Mouse (Mus musculus) liver, embryonic 14.5 days (tissue): ENCODE measurements around the gene Slc3a1. TPM values are rescaled to one million over a fixed set of nuclear protein-coding genes. Genes with fewer than 3 reads are reported as not detected.

Experiments
- ATAC-seq: fragments of 200-750 bp; cut with Nextera tagmentation; 2 replicates; pipeline ENCODE4 v1.8.0; 2017; ENCODE audit warnings: moderate number of reproducible peaks, mild to moderate bottlenecking, moderate library complexity; ENCODE audit not compliant: insufficient read depth
- DNase-seq, 3 experiments: peaks; one replicate each; pipeline ENCODE4 v3.0.0-alpha.2; 2012 to 2013; ENCODE audit warnings: low read depth in 3 of 3, low spot score in 3 of 3
- H3K27ac ChIP-seq: fragments of 300-500 bp; sonication (generic); 2 replicates; pipeline ENCODE4 v1.5.1; 2014; ENCODE audit warnings: moderate library complexity, mild to moderate bottlenecking, control low read depth, inconsistent platforms
- H3K27me3 ChIP-seq: fragments of 300-500 bp; sonication (generic); 2 replicates; pipeline ENCODE4 v1.6.1; 2014; ENCODE audit warnings: mild to moderate bottlenecking, low read length, moderate library complexity; ENCODE audit not compliant: control insufficient read depth, insufficient read depth
- H3K36me3 ChIP-seq: fragments of 300-500 bp; sonication (generic); replicated peaks from 2 replicates; pipeline ENCODE4 v1.6.1; 2014; ENCODE audit warnings: low read depth; ENCODE audit not compliant: control insufficient read depth, insufficient read depth
- H3K4me1 ChIP-seq, 2 experiments: fragments of 200-500 bp in 1 of 2; fragments of 300-500 bp in 1 of 2; sonication (generic) in 1 of 2; replicated peaks; 2 replicates each; pipeline ENCODE4 v1.6.1; 2012 to 2014; ENCODE audit warnings: antibody characterized with exemption in 1 of 2, inconsistent platforms in 1 of 2, low read length in 1 of 2; ENCODE audit not compliant: control insufficient read depth in 2 of 2, insufficient read depth in 2 of 2
- H3K4me2 ChIP-seq: fragments of 300-500 bp; sonication (generic); 2 replicates; pipeline ENCODE4 v1.6.1; 2014; ENCODE audit warnings: low read depth, mild to moderate bottlenecking, control low read depth, moderate library complexity
- H3K4me3 ChIP-seq, 2 experiments: fragments of 200-500 bp in 1 of 2; fragments of 300-500 bp in 1 of 2; sonication (generic) in 1 of 2; 2 replicates each; pipeline ENCODE4 v1.5.1; 2012 to 2014; ENCODE audit warnings: low read depth in 2 of 2, low read length in 2 of 2, mild to moderate bottlenecking in 2 of 2, control low read depth in 1 of 2, inconsistent platforms in 1 of 2, moderate library complexity in 1 of 2; ENCODE audit not compliant: insufficient read depth in 1 of 2
- H3K9ac ChIP-seq: fragments of 300-500 bp; sonication (generic); replicated peaks from 2 replicates; pipeline ENCODE4 v1.6.1; 2014; ENCODE audit warnings: mild to moderate bottlenecking, control low read depth, moderate library complexity
- H3K9me3 ChIP-seq: fragments of 300-500 bp; sonication (generic); 2 replicates; pipeline ENCODE4 v1.6.1; 2016; ENCODE audit warnings: low read length, mixed read lengths; ENCODE audit not compliant: control insufficient read depth
- CTCF ChIP-seq: IDR thresholded peaks from 2 replicates; pipeline ENCODE4 v1.5.1; 2016; ENCODE audit warnings: antibody characterized with exemption, low read depth, control low read depth
- EP300 ChIP-seq: IDR thresholded peaks from 2 replicates; pipeline ENCODE4 v1.6.1; 2016; ENCODE audit warnings: antibody characterized with exemption, low read depth
- WGBS: fragments of 180-500 bp; shearing (Covaris S2); extraction: QIAGEN DNeasy Blood & Tissue Kit; methylation state at CpG from one replicate; pipeline ENCODE4 v1.1.7; 2014; ENCODE audit not compliant: insufficient replicate concordance; 5-methylcytosine and 5-hydroxymethylcytosine counted together
- polyA plus RNA-seq, 2 experiments: library from polyadenylated mRNA; depleted of rRNA in 1 of 2; stranded (reverse) in 1 of 2; unstranded in 1 of 2; fragments of >200 nt; fragmentation: Nextera tagmentation in 1 of 2; extraction: Ambion mirVana in 1 of 2; gene quantifications; 2 replicates each; pipeline versions ENCODE4 v1.2.1 to v1.2.3; 2012 to 2014

Slc3a1 gene
- polyA plus RNA-seq, 2 experiments = 0.45 to 0.65 TPM

DNA sequence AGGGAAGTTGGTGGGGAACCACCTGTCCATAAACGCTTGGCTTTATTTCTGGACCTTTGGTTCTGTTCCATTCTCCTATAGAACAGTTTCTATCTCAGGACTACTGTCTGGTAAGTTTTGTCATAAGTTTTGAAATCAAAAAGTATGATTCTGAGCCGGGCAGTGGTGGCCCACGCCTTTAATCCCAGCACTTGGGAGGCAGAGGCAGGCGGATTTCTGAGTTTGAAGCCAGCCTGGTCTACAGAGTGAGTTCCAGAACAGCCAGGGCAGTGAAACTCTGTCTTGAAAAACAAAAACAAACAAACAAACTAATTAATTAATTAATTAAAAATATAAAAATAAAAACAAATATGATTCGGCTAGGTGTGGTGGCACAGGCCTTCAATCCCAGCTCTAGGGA, 10.6 kb downstream of the Slc3a1 start:
- ATAC-seq (no peak), DNase-seq (no peak)
- Histone ChIP-seq H3K27me3 (no peaks in the 10 kb centered on the region), H3K27ac (no peak overlapping the region), H3K4me3 (no peak overlapping the region), H3K36me3 (no peaks in the 10 kb centered on the region), H3K4me1 (peaks cover 0 to 6% of the 10 kb centered on the region in 2 experiments; a peak in 1 of 4 replicates), H3K9me3 (no peaks in the 10 kb centered on the region), H3K9ac (no peak overlapping the region), H3K4me2 (no peak overlapping the region)
- TF ChIP-seq EP300 (no peak), CTCF (no peak)
- 71% methylated on average over 5 of the region's 5 CpGs for WGBS

DNA sequence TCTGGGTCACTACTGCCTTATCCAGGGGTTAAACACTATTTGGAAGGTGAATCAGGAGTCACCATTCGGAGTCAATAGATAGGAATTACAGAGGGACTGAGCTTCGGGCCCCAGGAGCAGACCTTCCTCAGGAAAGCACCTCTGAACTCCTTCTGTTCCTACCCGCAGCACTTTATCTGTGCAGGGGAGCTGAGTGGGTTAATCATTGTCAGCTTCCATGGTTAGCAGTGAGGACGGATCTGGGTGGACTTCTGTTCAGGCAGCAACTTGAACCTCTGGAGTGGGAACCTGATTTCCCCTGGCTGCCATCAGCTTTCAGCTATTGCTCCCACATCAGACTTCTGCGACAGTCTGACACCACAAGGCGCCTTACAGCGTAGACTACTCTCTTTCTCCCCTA, 12.7 kb downstream of the Slc3a1 start:
- Histone ChIP-seq H3K9me3 (no peaks in the 10 kb centered on the region), H3K36me3 (no peaks in the 10 kb centered on the region), H3K4me2 (no peak overlapping the region), H3K27me3 (no peaks in the 10 kb centered on the region), H3K4me1 (peaks cover 0 to 6% of the 10 kb centered on the region in 2 experiments; a peak in 1 of 4 replicates), H3K27ac (no peak overlapping the region), H3K9ac (no peak overlapping the region), H3K4me3 (no peak overlapping the region)
- DNase-seq = no peak
- no peak for ATAC-seq
- WGBS = 49% methylated on average over 7 of the region's 7 CpGs
- TF ChIP-seq CTCF (no peak), EP300 (no peak)

DNA sequence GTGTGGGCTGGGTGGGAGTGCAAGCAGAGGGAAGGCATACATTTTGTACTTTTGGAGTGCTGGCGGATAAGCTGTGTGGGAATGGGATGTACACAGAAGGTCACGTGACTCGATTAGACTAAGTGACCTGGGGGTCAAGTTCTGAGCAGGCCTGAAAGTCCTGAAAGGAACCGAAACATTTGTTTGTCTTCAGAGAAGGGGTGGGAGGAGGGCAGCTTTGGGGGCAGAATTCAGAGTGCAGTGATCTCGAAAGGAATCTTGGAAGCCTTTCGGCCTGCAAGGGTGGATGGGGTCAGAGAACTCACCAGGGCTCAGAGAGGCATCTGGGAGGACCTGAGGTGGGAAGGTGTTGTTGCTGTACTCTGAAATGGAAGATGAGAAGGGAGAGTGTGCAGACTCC, 14.2 kb downstream of the Slc3a1 start:
- ATAC-seq (no peak), DNase-seq (no peak)
- Histone ChIP-seq H3K9me3 (no peaks in the 10 kb centered on the region), H3K4me1 (peaks cover 0 to 6% of the 10 kb centered on the region in 2 experiments; a peak in 1 of 4 replicates), H3K4me2 (no peak overlapping the region), H3K36me3 (no peaks in the 10 kb centered on the region), H3K27me3 (no peaks in the 10 kb centered on the region), H3K4me3 (no peak overlapping the region), H3K9ac (no peak overlapping the region), H3K27ac (no peak overlapping the region)
- no peak for TF ChIP-seq CTCF
- no peak for TF ChIP-seq EP300
- WGBS = 69% methylated on average over 6 of the region's 6 CpGs

DNA sequence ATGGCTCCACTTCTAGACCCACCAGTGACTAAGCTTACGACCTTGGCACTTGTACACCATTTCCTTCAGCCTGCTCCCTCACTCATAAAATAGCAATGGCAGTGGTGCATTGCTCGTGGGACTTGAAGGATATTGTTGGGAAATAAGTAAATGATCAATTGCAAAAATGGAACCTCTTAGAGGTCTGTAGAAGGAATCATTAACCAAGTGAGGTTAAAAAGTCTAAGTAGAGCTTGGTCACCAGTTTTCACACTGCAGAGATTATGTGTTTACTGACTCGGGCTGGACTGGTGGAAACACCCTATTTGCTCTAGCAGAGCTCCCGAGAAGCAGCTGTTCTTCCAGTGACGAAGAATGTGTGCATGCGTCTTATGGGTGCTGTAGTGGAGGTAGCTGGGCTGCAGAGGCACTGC, 15.2 kb downstream of the Slc3a1 start:
- no peaks in the 10 kb centered on the region for H3K9me3 ChIP-seq
- DNase-seq (no peak), ATAC-seq (no peak)
- 52% methylated on average over 6 of the region's 6 CpGs for WGBS
- no peaks in the 10 kb centered on the region for H3K27me3 ChIP-seq
- TF ChIP-seq EP300 (no peak), CTCF (no peak)
- no peak overlapping the region for H3K9ac ChIP-seq
- no peak overlapping the region for H3K27ac ChIP-seq
- H3K4me1 ChIP-seq = peaks cover 0 to 6% of the 10 kb centered on the region in 2 experiments; a peak in 1 of 4 replicates
- no peaks in the 10 kb centered on the region for H3K36me3 ChIP-seq
- no peak overlapping the region for H3K4me3 ChIP-seq
- H3K4me2 ChIP-seq = no peak overlapping the region

DNA sequence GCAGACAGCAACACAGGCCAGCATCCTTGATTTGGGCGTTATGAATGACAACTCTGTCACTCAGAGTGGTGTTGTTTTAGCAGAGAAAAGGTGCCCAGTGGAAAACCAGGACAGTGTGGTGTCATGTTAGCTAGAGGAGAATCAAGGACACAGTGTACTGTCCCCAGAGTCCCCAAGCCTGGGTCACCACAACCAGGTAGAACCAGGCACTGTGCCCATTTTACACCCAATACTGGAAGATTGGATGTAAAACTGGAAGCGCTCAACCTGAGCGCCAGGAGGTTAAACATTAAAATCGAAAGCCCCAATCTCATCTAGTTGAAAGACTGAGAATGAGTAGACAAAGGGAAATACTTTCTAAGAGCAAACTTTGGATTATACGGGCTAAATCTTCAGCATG, 16.3 kb downstream of the Slc3a1 start:
- no peak overlapping the region for H3K4me2 ChIP-seq
- H3K27ac ChIP-seq = no peak overlapping the region
- WGBS = 64% methylated on average over 5 of the region's 5 CpGs
- H3K4me3 ChIP-seq = no peak overlapping the region
- H3K9ac ChIP-seq = no peak overlapping the region
- TF ChIP-seq EP300 (no peak), CTCF (no peak)
- no peaks in the 10 kb centered on the region for H3K36me3 ChIP-seq
- H3K9me3 ChIP-seq = no peaks in the 10 kb centered on the region
- no peaks in the 10 kb centered on the region for H3K27me3 ChIP-seq
- peaks cover 0 to 6% of the 10 kb centered on the region in 2 experiments; a peak in 1 of 4 replicates for H3K4me1 ChIP-seq
- DNase-seq (no peak), ATAC-seq (no peak)
